ENCODE assay signal across 8 mouse cellular contexts in the genomic region with DNA sequence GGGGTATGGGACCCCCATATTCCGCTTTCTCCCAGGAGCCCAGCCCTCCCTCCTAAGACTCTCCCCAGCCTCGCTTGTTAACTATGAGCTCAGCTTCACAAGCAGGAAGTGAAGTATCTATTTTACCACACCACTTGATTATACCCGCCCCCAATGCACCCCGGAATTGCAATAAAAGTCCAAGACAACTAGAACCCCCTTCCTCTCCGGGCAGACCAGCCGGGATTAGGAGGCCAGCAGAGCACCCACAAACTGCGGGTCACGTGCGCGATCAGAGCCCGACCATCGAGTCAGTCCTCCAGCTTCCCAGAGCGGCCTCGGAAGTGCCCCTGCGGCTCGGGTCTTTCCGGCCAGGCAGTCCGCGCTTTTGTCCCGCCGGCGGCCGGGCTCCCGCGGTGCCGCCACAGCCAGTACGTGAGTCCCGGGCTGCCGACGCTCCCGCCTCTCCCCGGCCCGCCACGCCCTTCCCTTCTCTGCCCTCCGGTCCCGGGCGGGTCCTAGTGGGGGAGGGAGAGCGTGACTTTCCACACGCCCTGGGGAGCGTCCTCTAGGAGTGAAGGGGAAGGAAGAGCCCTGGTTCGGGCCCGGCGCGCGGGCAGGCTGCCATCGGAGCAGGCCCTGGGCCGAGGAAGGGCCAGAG. TPM values are rescaled to one million over a fixed set of nuclear protein-coding genes. Genes with fewer than 3 reads are reported as not detected.
A peak's percentile ranks its signal among the peaks of the same experiment; 100 is the strongest.
DNase-seq lines count a peak whose midpoint lies in the region; ATAC-seq and TF ChIP-seq lines count a peak whose summit lies in the region.

A gene (plus strand): TSS at position 164 of the 640 bp plus-strand sequence.

- intact Hi-C loops in heart, postnatal 10 days (cut with DNase I), result loop anchor here (2.0 to 5.0 kb wide), 3 partner anchors 48 to 402 kb away; a partner anchor contains a TSS

- dilution Hi-C loops in CH12.LX (cut with MboI; ENCODE audit: extremely low pct_ligation_motif_present, extremely low pct_unique_long_range_greater_than_20kb, low sequenced_read_pairs), result no loop called here

- TF ChIP-seq EP300 in CH12.LX (IDR thresholded peaks at IDR 0.05; ENCODE audit: low read length), result peak; percentile 9; the same call in 1 of the 2 replicates
- TF ChIP-seq EP300 in liver, postnatal 0 days (IDR thresholded peaks at IDR 0.05; ENCODE audit: low read depth), result 0 out of 2 replicates have a peak, but pooled peaks have one; percentile 10

- peaks cover 5% of the 10 kb centered on the region for H3K9me3 ChIP-seq in CH12.LX (replicated peaks; ENCODE audit: low read length)
- no peaks in the 10 kb centered on the region for H3K9me3 ChIP-seq in forebrain, embryonic 12.5 days
- no peaks in the 10 kb centered on the region for H3K9me3 ChIP-seq in liver, postnatal 0 days (ENCODE audit: low read length)
- no peaks in the 10 kb centered on the region for H3K9me3 ChIP-seq in neural tube, embryonic 14.5 days (ENCODE audit: control insufficient read depth, low read length)

- H3K9ac ChIP-seq in CH12.LX (ENCODE audit: insufficient read depth, low read depth), result peak within 1 kb of the TSS; percentile 95
- H3K9ac ChIP-seq in forebrain, embryonic 12.5 days, result peak within 1 kb of the TSS; percentile 97
- peak within 1 kb of the TSS; percentile 84 for H3K9ac ChIP-seq in liver, postnatal 0 days (replicated peaks)
- H3K9ac ChIP-seq in neural tube, embryonic 14.5 days (replicated peaks; ENCODE audit: low read depth, low read length), result peak within 1 kb of the TSS; percentile 95

- no peak for TF ChIP-seq CTCF in CH12.LX (conservative IDR thresholded peaks at IDR 0.05 in 1 of 2, IDR thresholded peaks at IDR 0.05 in 1 of 2; ENCODE audit: low read depth in 2 of 2, low read length in 2 of 2)
- no peak for TF ChIP-seq CTCF in liver, postnatal 0 days (IDR thresholded peaks at IDR 0.05; ENCODE audit: low read depth)

- peak within 1 kb of the TSS; percentile 94 for H3K27ac ChIP-seq in CH12.LX (ENCODE audit: insufficient read depth, low read depth)
- H3K27ac ChIP-seq in forebrain, embryonic 12.5 days, result peak within 1 kb of the TSS; percentile 99
- peak within 1 kb of the TSS; percentile 99 for H3K27ac ChIP-seq in liver, postnatal 0 days (ENCODE audit: low read depth)
- peak within 1 kb of the TSS; percentile 96 for H3K27ac ChIP-seq in neural tube, embryonic 14.5 days (ENCODE audit: low read depth, low read length)

- H3K36me3 ChIP-seq in CH12.LX (replicated peaks in 1 of 2; ENCODE audit: control insufficient read depth in 1 of 2, insufficient read depth in 1 of 2, low read length in 1 of 2), result peaks cover 8 to 24% of the 10 kb centered on the region in 2 experiments
- peaks cover 8% of the 10 kb centered on the region for H3K36me3 ChIP-seq in forebrain, embryonic 12.5 days (replicated peaks)
- H3K36me3 ChIP-seq in liver, postnatal 0 days (replicated peaks; ENCODE audit: insufficient read depth, low read length), result peaks cover 3% of the 10 kb centered on the region; the same call in 1 of the 2 replicates
- H3K36me3 ChIP-seq in neural tube, embryonic 14.5 days (ENCODE audit: control insufficient read depth, insufficient read depth, low read length), result no peaks in the 10 kb centered on the region

- H3K27me3 ChIP-seq in CH12.LX (replicated peaks), result no peaks in the 10 kb centered on the region
- no peaks in the 10 kb centered on the region for H3K27me3 ChIP-seq in forebrain, embryonic 12.5 days
- H3K27me3 ChIP-seq in liver, postnatal 0 days (ENCODE audit: insufficient read depth, low read length), result no peaks in the 10 kb centered on the region
- H3K27me3 ChIP-seq in neural tube, embryonic 14.5 days (ENCODE audit: control insufficient read depth, insufficient read depth, low read length), result no peaks in the 10 kb centered on the region; the same call in 1 of the 2 replicates

- H3K4me1 ChIP-seq in CH12.LX (ENCODE audit: control insufficient read depth in 1 of 2, insufficient read depth in 2 of 2), result peaks cover 5 to 51% of the 10 kb centered on the region in 2 experiments
- H3K4me1 ChIP-seq in forebrain, embryonic 12.5 days, result peaks cover 18% of the 10 kb centered on the region
- peaks cover 23% of the 10 kb centered on the region for H3K4me1 ChIP-seq in liver, postnatal 0 days (ENCODE audit: insufficient read depth)
- peaks cover 16% of the 10 kb centered on the region for H3K4me1 ChIP-seq in neural tube, embryonic 14.5 days (ENCODE audit: control insufficient read depth, insufficient read depth, low read length)

- peak; percentile 77; the same call in 1 of the 2 replicates for TF ChIP-seq POLR2A in CH12.LX (IDR thresholded peaks at IDR 0.05; ENCODE audit: low read depth, low read length)

- H3K4me2 ChIP-seq in CH12.LX (ENCODE audit: insufficient read depth, low read depth, poor library complexity, severe bottlenecking), result peak within 1 kb of the TSS; percentile 99
- H3K4me2 ChIP-seq in forebrain, embryonic 12.5 days, result peak within 1 kb of the TSS; percentile 79
- H3K4me2 ChIP-seq in liver, postnatal 0 days (ENCODE audit: low read depth, low read length), result peak within 1 kb of the TSS; percentile 77
- peak within 1 kb of the TSS; percentile 92 for H3K4me2 ChIP-seq in neural tube, embryonic 14.5 days (ENCODE audit: low read depth, low read length)

- peak; percentile 91 for DNase-seq in CH12.LX (ENCODE audit: extremely low read depth)
- DNase-seq in c-Kit-positive CD71-positive TER-119-negative erythroid progenitor cells, embryonic 14.5 days (ENCODE audit: low read depth), result peak; percentile 84
- DNase-seq in heart, postnatal 10 days, result peak; percentile 96
- peak; percentile 82 for DNase-seq in large intestine, adult 2 months (ENCODE audit: low read depth, low spot score)
- DNase-seq in liver, postnatal 0 days, result peak; percentile 96
- peak; percentile 94 for DNase-seq in testis, postnatal 10 days (ENCODE audit: low spot score)

- peak; percentile 93 for ATAC-seq in forebrain, embryonic 12.5 days (ENCODE audit: low FRiP score)
- peak; percentile 90 for ATAC-seq in liver, postnatal 0 days
- ATAC-seq in neural tube, embryonic 14.5 days (ENCODE audit: low read depth), result peak; percentile 95

- in situ Hi-C loops in CH12.LX (cut with MboI; ENCODE audit: low pct_ligation_motif_present, low pct_unique_long_range_greater_than_20kb, low sequenced_read_pairs), result no loop called here

- WGBS in forebrain, embryonic 12.5 days, result 0% methylated on average over 43 of the region's 47 CpGs
- 1% methylated on average over 47 of the region's 47 CpGs for WGBS in large intestine, adult 2 months
- WGBS in liver, postnatal 0 days (ENCODE audit: insufficient replicate concordance), result under 1% methylated on average over 46 of the region's 47 CpGs
- WGBS in neural tube, embryonic 14.5 days, result under 1% methylated on average over 43 of the region's 47 CpGs

- H3K4me3 ChIP-seq in CH12.LX (replicated peaks in 1 of 3; ENCODE audit: low read depth in 2 of 3, low read length in 2 of 3, poor library complexity in 1 of 3), result peak within 1 kb of the TSS; percentile 63 to 77 (median 71)
- peak within 1 kb of the TSS; percentile 88 for H3K4me3 ChIP-seq in forebrain, embryonic 12.5 days (replicated peaks)
- peak within 1 kb of the TSS; percentile 78 for H3K4me3 ChIP-seq in liver, postnatal 0 days (ENCODE audit: low read depth, low read length)
- peak within 1 kb of the TSS; percentile 98 for H3K4me3 ChIP-seq in neural tube, embryonic 14.5 days (ENCODE audit: low read depth, low read length)

- TF ChIP-seq RAD21 in CH12.LX (IDR thresholded peaks at IDR 0.05; ENCODE audit: low read depth, low read length), result no peak

- H3K79me2 ChIP-seq in CH12.LX (replicated peaks; ENCODE audit: control insufficient read depth, extremely low read depth, insufficient read depth, poor library complexity, severe bottlenecking), result peaks cover 29% of the 10 kb centered on the region

TF ChIP-seq in CH12.LX, 34 proteins besides CTCF, POLR2A, EP300 and RAD21 (continues in another document):
- TF ChIP-seq KAT2A (IDR thresholded peaks at IDR 0.05; ENCODE audit: insufficient replicate concordance, low read length) (peak; percentile 88), MAZ (IDR thresholded peaks at IDR 0.05; ENCODE audit: low read depth, low read length) (peak; percentile 67; the same call in 1 of the 2 replicates), MAX (IDR thresholded peaks at IDR 0.05; ENCODE audit: low read length) (peak; percentile 97), ETS1 (conservative IDR thresholded peaks at IDR 0.05; ENCODE audit: low read depth, low read length) (peak; percentile 61), USF2 (conservative IDR thresholded peaks at IDR 0.05; ENCODE audit: low read depth, low read length) (peak; percentile 88), MEF2A (IDR thresholded peaks at IDR 0.05; ENCODE audit: borderline replicate concordance, low read depth, low read length) (peak; percentile 80), TCF12 (IDR thresholded peaks at IDR 0.05; ENCODE audit: low read depth, low read length) (peak; percentile 96), NRF1 (IDR thresholded peaks at IDR 0.05; ENCODE audit: low read depth, low read length) (peak; percentile 44), PAX5 (IDR thresholded peaks at IDR 0.05; ENCODE audit: low read length) (no peak), UBTF (IDR thresholded peaks at IDR 0.05; ENCODE audit: low read depth, low read length) (peak; percentile 99), SIN3A (IDR thresholded peaks at IDR 0.05; ENCODE audit: low read length) (peak; percentile 80; the same call in 1 of the 2 replicates), MAFK (IDR thresholded peaks at IDR 0.05; ENCODE audit: insufficient replicate concordance, low read length) (0 out of 2 replicates have a peak, but pooled peaks have one; percentile 19), MYC (IDR thresholded peaks at IDR 0.05; ENCODE audit: low read depth, low read length) (peak; percentile 83), ZKSCAN1 (IDR thresholded peaks at IDR 0.05; ENCODE audit: borderline replicate concordance, low read depth, low read length) (no peak), ZMIZ1 (IDR thresholded peaks at IDR 0.05; ENCODE audit: low read depth, low read length) (no peak; the same call in none of the 2 replicates), ZC3H11A (IDR thresholded peaks at IDR 0.05; ENCODE audit: low read depth, low read length) (no peak), HCFC1 (IDR thresholded peaks at IDR 0.05; ENCODE audit: low read depth, low read length) (peak; percentile 90), NELFE (IDR thresholded peaks at IDR 0.05; ENCODE audit: low read depth, low read length) (peak; percentile 83), RCOR1 (conservative IDR thresholded peaks at IDR 0.05; ENCODE audit: low read depth, low read length) (peak; percentile 51)

RNA-seq across cellular contexts. Expression of the gene that starts here (rescaled TPM):
- total RNA-seq in CH12.LX (2012; rRNA removed) (21.3 and 22.6 TPM in 2 replicates), CH12.LX (2014; rRNA removed) (38.7 and 48.8 TPM in 2 replicates)
- 23.2 and 25.3 TPM in 2 replicates for polyA plus RNA-seq in CH12.LX (2012; ENCODE audit: insufficient read length, low read depth)
- 60.5 and 63.3 TPM in 2 replicates for polyA plus RNA-seq in forebrain, embryonic 12.5 days (2016; fragmentation: Nextera tagmentation; extraction: Ambion mirVana)
- 10 to 100 TPM; 30.0 to 39.8 TPM for total RNA-seq in heart, postnatal 10 days (2021)
- 1.1 and 1.8 TPM in 2 replicates for polyA plus RNA-seq in large intestine, adult 2 months (2012; rRNA removed)
- polyA plus RNA-seq in liver, postnatal 0 days (2015; fragmentation: Nextera tagmentation; extraction: Ambion mirVana), result 8.6 and 8.8 TPM in 2 replicates
- 49.6 and 54.4 TPM in 2 replicates for polyA plus RNA-seq in neural tube, embryonic 14.5 days (2014; fragmentation: Nextera tagmentation; extraction: Ambion mirVana)

Comparison
In these comparisons a context has a peak if more than half of its experiments do, and no peak if none do; other contexts are left out.
1. Peak in every context shown above with its lines: DNase-seq, ATAC-seq, H3K4me3 ChIP-seq and H3K27ac ChIP-seq.